Comparison of ENCODE assay signal across 19 mouse cellular contexts in genomic region chr3:155459701-155460481, GRCm38 (mm10).
DNase-seq lines count a peak whose midpoint lies in the region; ATAC-seq and TF ChIP-seq lines count a peak whose summit lies in the region.
"Had no signal": no experiment of that assay in that cellular context is flagged by ENCODE, and none has a peak within 500 bp of the region (broad histone marks: within the 10 kb centered on the region; RNA-seq: fewer than 3 reads in every experiment).

No protein-coding gene starts in this region.

- 81% methylated on average over 16 of the region's 16 CpGs for WGBS in forebrain, embryonic 13.5 days
- WGBS in forebrain, embryonic 10.5 days, result 88% methylated on average over 16 of the region's 16 CpGs
- WGBS in hindbrain, embryonic 14.5 days, result 49% methylated on average over 16 of the region's 16 CpGs
- WGBS in midbrain, postnatal 0 days, result 57% methylated on average over 16 of the region's 16 CpGs

- ATAC-seq in forebrain, embryonic 13.5 days, result peak; percentile 67
- ATAC-seq in hindbrain, embryonic 14.5 days (ENCODE audit: low FRiP score), result peak; percentile 61; the same call in 1 of the 2 replicates
- ATAC-seq in midbrain, postnatal 0 days (ENCODE audit: low FRiP score), result peak; percentile 34; the same call in 1 of the 2 replicates
- ATAC-seq: intestine, postnatal 0 days had no signal

- H3K4me3 ChIP-seq in forebrain, embryonic 13.5 days, result no peak overlapping the region
- H3K4me3 ChIP-seq in forebrain, embryonic 10.5 days, result no peak overlapping the region
- no peak overlapping the region for H3K4me3 ChIP-seq in hindbrain, embryonic 14.5 days (replicated peaks; ENCODE audit: low read length)
- no peak overlapping the region for H3K4me3 ChIP-seq in midbrain, postnatal 0 days (ENCODE audit: low read depth, low read length)
- H3K4me3 ChIP-seq: embryonic facial prominence, embryonic 13.5 days; limb, embryonic 13.5 days had no signal

- H3K9ac ChIP-seq in forebrain, embryonic 13.5 days, result no peak overlapping the region
- no peak overlapping the region for H3K9ac ChIP-seq in hindbrain, embryonic 14.5 days
- H3K9ac ChIP-seq in midbrain, postnatal 0 days (replicated peaks; ENCODE audit: low read length, poor library complexity, severe bottlenecking), result no peak overlapping the region
- H3K9ac ChIP-seq: embryonic facial prominence, embryonic 13.5 days; limb, embryonic 13.5 days; liver, embryonic 14.5 days had no signal

- no peak overlapping the region for H3K27ac ChIP-seq in forebrain, embryonic 13.5 days
- H3K27ac ChIP-seq in forebrain, embryonic 10.5 days, result no peak overlapping the region
- peak overlapping the region; percentile 53; the same call in 1 of the 2 replicates for H3K27ac ChIP-seq in hindbrain, embryonic 14.5 days
- H3K27ac ChIP-seq in midbrain, postnatal 0 days (ENCODE audit: low read depth, low read length), result peak overlapping the region; percentile 68
- H3K27ac ChIP-seq: embryonic facial prominence, embryonic 13.5 days; limb, embryonic 13.5 days; liver, embryonic 14.5 days; stomach, postnatal 0 days had no signal

- no peaks in the 10 kb centered on the region for H3K4me1 ChIP-seq in forebrain, embryonic 13.5 days
- H3K4me1 ChIP-seq in forebrain, embryonic 10.5 days, result no peaks in the 10 kb centered on the region
- peaks cover 4% of the 10 kb centered on the region; the same call in 1 of the 2 replicates for H3K4me1 ChIP-seq in hindbrain, embryonic 14.5 days (replicated peaks; ENCODE audit: control insufficient read depth, insufficient read depth, low read length)
- peaks cover 7% of the 10 kb centered on the region for H3K4me1 ChIP-seq in midbrain, postnatal 0 days (ENCODE audit: insufficient read depth, low read length)
- H3K4me1 ChIP-seq: embryonic facial prominence, embryonic 13.5 days; limb, embryonic 13.5 days had no signal

- no peak for TF ChIP-seq POLR2A in brain, embryonic 14.5 days (IDR thresholded peaks at IDR 0.05; ENCODE audit: borderline replicate concordance, extremely low read depth, insufficient read depth, insufficient read length, poor library complexity, severe bottlenecking)

- no peaks in the 10 kb centered on the region for H3K9me3 ChIP-seq in forebrain, embryonic 13.5 days (replicated peaks)
- H3K9me3 ChIP-seq in forebrain, embryonic 10.5 days, result no peaks in the 10 kb centered on the region
- no peaks in the 10 kb centered on the region for H3K9me3 ChIP-seq in hindbrain, embryonic 14.5 days (ENCODE audit: control insufficient read depth, low read length)
- H3K9me3 ChIP-seq in midbrain, postnatal 0 days (ENCODE audit: low read length), result no peaks in the 10 kb centered on the region
- H3K9me3 ChIP-seq: embryonic facial prominence, embryonic 13.5 days; limb, embryonic 13.5 days had no signal

- no peak for TF ChIP-seq CTCF in brain, embryonic 14.5 days (IDR thresholded peaks at IDR 0.05; ENCODE audit: borderline replicate concordance, extremely low read depth, insufficient read depth, insufficient read length)
- TF ChIP-seq CTCF in midbrain, postnatal 0 days (IDR thresholded peaks at IDR 0.05), result no peak

- DNase-seq in forebrain, embryonic 10.5 days (ENCODE audit: extremely low spot score, low spot score), result no peak
- DNase-seq in brain, embryonic 14.5 days (ENCODE audit: low read depth), result peak; percentile 81
- peak; percentile 50 for DNase-seq in hindbrain, embryonic 14.5 days (ENCODE audit: low spot score)
- peak; percentile 76 for DNase-seq in midbrain, postnatal 0 days (ENCODE audit: low spot score)
- DNase-seq in ovary, adult 18-20 months (ENCODE audit: low spot score), result no peak
- DNase-seq in kidney, postnatal 10 days, result no peak
- DNase-seq: adrenal gland, adult 8-10 months; cerebellum, adult 18-20 months; heart, postnatal 4 days; kidney, postnatal 14 days; lung, postnatal 10 days; thymus, postnatal 25 days had no signal

- no peak overlapping the region for H3K4me2 ChIP-seq in forebrain, embryonic 13.5 days
- H3K4me2 ChIP-seq in hindbrain, embryonic 14.5 days (replicated peaks), result 0 out of 2 replicates have a peak overlapping the region, but pooled peaks have one; percentile 2
- H3K4me2 ChIP-seq in midbrain, postnatal 0 days (ENCODE audit: low read depth, low read length, poor library complexity, severe bottlenecking), result no peak overlapping the region
- H3K4me2 ChIP-seq: embryonic facial prominence, embryonic 13.5 days; limb, embryonic 13.5 days had no signal

- H3K36me3 ChIP-seq in forebrain, embryonic 13.5 days (ENCODE audit: poor library complexity, severe bottlenecking), result no peaks in the 10 kb centered on the region
- H3K36me3 ChIP-seq in forebrain, embryonic 10.5 days (replicated peaks), result no peaks in the 10 kb centered on the region
- no peaks in the 10 kb centered on the region for H3K36me3 ChIP-seq in hindbrain, embryonic 14.5 days (replicated peaks; ENCODE audit: control insufficient read depth, insufficient read depth)
- no peaks in the 10 kb centered on the region for H3K36me3 ChIP-seq in midbrain, postnatal 0 days (ENCODE audit: insufficient read depth, low read length)
- H3K36me3 ChIP-seq: embryonic facial prominence, embryonic 13.5 days; limb, embryonic 13.5 days had no signal

- no peaks in the 10 kb centered on the region for H3K27me3 ChIP-seq in forebrain, embryonic 13.5 days
- no peaks in the 10 kb centered on the region for H3K27me3 ChIP-seq in forebrain, embryonic 10.5 days (ENCODE audit: poor library complexity, severe bottlenecking)
- H3K27me3 ChIP-seq in hindbrain, embryonic 14.5 days (ENCODE audit: control insufficient read depth, insufficient read depth, low read length), result no peaks in the 10 kb centered on the region
- no peaks in the 10 kb centered on the region for H3K27me3 ChIP-seq in midbrain, postnatal 0 days (ENCODE audit: insufficient read depth, low read length)
- H3K27me3 ChIP-seq: CH12.LX; embryonic facial prominence, embryonic 13.5 days; limb, embryonic 13.5 days had no signal

Comparison
In these comparisons a context has a peak if more than half of its experiments do, and no peak if none do; other contexts are left out.
1. H3K27ac ChIP-seq: peak in hindbrain, embryonic 14.5 days (single experiment) and midbrain, postnatal 0 days (single experiment); none in forebrain, embryonic 13.5 days (single experiment) and forebrain, embryonic 10.5 days (single experiment).
2. DNase-seq: peak in brain, embryonic 14.5 days (single experiment), hindbrain, embryonic 14.5 days (single experiment) and midbrain, postnatal 0 days (single experiment); none in forebrain, embryonic 10.5 days (single experiment), ovary, adult 18-20 months (single experiment) and kidney, postnatal 10 days (single experiment).
3. Peak in every context shown above with its lines, with median percentiles within 50 percentile points of each other: ATAC-seq.